23 mouse cellular contexts compared by ENCODE assay signal in the genomic region with DNA sequence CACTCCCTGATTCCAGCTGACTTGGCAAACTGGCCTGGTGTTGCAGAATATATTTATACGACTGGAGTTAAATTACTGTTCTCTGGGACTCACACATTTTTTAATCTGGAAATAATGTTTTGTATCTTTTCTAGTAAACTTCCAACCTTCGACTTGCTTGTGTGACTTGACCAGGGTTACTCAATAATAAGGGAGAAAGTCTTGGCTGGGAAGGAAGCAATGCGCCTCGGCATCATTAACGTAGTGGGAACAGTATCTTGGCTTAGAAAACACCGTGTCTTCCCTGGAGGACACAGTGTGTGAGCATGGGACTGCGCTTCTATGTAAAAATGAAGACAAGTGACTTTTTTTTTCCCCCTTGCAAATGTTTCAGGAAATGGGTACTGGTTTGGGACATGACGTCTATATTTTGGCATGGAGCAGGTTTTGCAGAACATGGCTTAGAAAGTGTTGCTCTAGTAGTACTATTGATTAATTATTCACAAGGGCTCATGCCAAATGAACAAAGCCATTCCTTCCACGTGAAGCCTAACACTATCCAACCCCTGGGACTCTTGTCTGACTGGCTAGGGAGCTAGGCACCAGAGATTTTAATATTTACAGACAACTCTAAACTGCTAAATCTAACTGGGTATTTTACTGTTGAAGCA. TPM values are rescaled to one million over a fixed set of nuclear protein-coding genes. Genes with fewer than 3 reads are reported as not detected.
A peak's percentile ranks its signal among the peaks of the same experiment; 100 is the strongest.
DNase-seq lines count a peak whose midpoint lies in the region; ATAC-seq lines count a peak whose summit lies in the region.
"Had no signal": no experiment of that assay in that cellular context is flagged by ENCODE, and none has a peak within 500 bp of the region (broad histone marks: within the 10 kb centered on the region; RNA-seq: fewer than 3 reads in every experiment).

No protein-coding gene starts in this region.

- H3K4me3 ChIP-seq in hindbrain, embryonic 16.5 days (ENCODE audit: low read length) = no peak overlapping the region
- H3K4me3 ChIP-seq: embryonic facial prominence, embryonic 10.5 days; forebrain, embryonic 13.5 days; heart, embryonic 13.5 days; hindbrain, embryonic 13.5 days; limb, embryonic 13.5 days; liver, embryonic 15.5 days; megakaryocyte, embryonic 14.5 days; neural tube, embryonic 13.5 days had no signal

- no peak overlapping the region for H3K27ac ChIP-seq in hindbrain, embryonic 16.5 days (ENCODE audit: low read depth, low read length)
- H3K27ac ChIP-seq: embryonic facial prominence, embryonic 10.5 days; forebrain, embryonic 13.5 days; heart, embryonic 13.5 days; hindbrain, embryonic 13.5 days; limb, embryonic 13.5 days; liver, embryonic 15.5 days; neural tube, embryonic 13.5 days had no signal

- H3K4me1 ChIP-seq in hindbrain, embryonic 16.5 days (ENCODE audit: control insufficient read depth, insufficient read depth, low read depth, low read length) = peaks cover 6% of the 10 kb centered on the region
- H3K4me1 ChIP-seq: heart, embryonic 13.5 days; liver, embryonic 15.5 days; megakaryocyte, embryonic 14.5 days had no signal

- no peaks in the 10 kb centered on the region for H3K27me3 ChIP-seq in hindbrain, embryonic 16.5 days (replicated peaks; ENCODE audit: control insufficient read depth, insufficient read depth, low read length)
- H3K27me3 ChIP-seq: forebrain, embryonic 13.5 days; heart, embryonic 13.5 days; limb, embryonic 13.5 days; liver, embryonic 15.5 days; neural tube, embryonic 13.5 days had no signal

- ATAC-seq in hindbrain, embryonic 16.5 days = no peak
- ATAC-seq: CD4-positive, CD25-positive, alpha-beta regulatory T cell, adult 4 months; forebrain, embryonic 13.5 days had no signal

- 68% methylated on average over 9 of the region's 9 CpGs for WGBS in hindbrain, embryonic 16.5 days

- no peaks in the 10 kb centered on the region for H3K9me3 ChIP-seq in hindbrain, embryonic 16.5 days (ENCODE audit: control insufficient read depth, low read length)
- H3K9me3 ChIP-seq: embryonic facial prominence, embryonic 10.5 days; forebrain, embryonic 13.5 days; heart, embryonic 13.5 days; hindbrain, embryonic 13.5 days; limb, embryonic 13.5 days; liver, embryonic 15.5 days; megakaryocyte, embryonic 14.5 days; neural tube, embryonic 13.5 days had no signal

- DNase-seq in adrenal gland, postnatal 14 days = peak; percentile 19
- DNase-seq in adrenal gland, adult 18-20 months (ENCODE audit: low spot score in 2 of 2) = no peak
- DNase-seq in kidney, adult 8-10 months = peak; percentile 19 to 50
- no peak for DNase-seq in kidney, postnatal 10 days
- DNase-seq in gonadal fat pad, adult 2 months (ENCODE audit: low read depth) = peak; percentile 16
- DNase-seq in lung, postnatal 25 days (ENCODE audit: low spot score) = peak; percentile 22
- DNase-seq in frontal cortex, postnatal 36 days (ENCODE audit: low spot score in 2 of 2) = no peak
- DNase-seq: cerebellum, adult 9-10 months; midbrain, embryonic 14.5 days; spleen, adult 18-20 months; thymus, postnatal 4 days had no signal

- H3K4me2 ChIP-seq in hindbrain, embryonic 16.5 days (ENCODE audit: low read length) = no peak overlapping the region
- H3K4me2 ChIP-seq: forebrain, embryonic 13.5 days; heart, embryonic 13.5 days; hindbrain, embryonic 13.5 days; limb, embryonic 13.5 days; liver, embryonic 15.5 days; neural tube, embryonic 13.5 days had no signal

- H3K36me3 ChIP-seq in hindbrain, embryonic 16.5 days (ENCODE audit: control insufficient read depth, insufficient read depth, low read length) = peaks cover under 1% of the 10 kb centered on the region
- H3K36me3 ChIP-seq: embryonic facial prominence, embryonic 10.5 days; liver, embryonic 15.5 days had no signal

- no peak overlapping the region for H3K9ac ChIP-seq in hindbrain, embryonic 16.5 days (ENCODE audit: low read depth, low read length)
- H3K9ac ChIP-seq: forebrain, embryonic 13.5 days; heart, embryonic 13.5 days; hindbrain, embryonic 13.5 days; limb, embryonic 13.5 days; liver, embryonic 15.5 days; neural tube, embryonic 13.5 days had no signal

RNA-seq across cellular contexts. Expression of gene Afap1l2, which starts 39.8 kb away (rescaled TPM):
- 15.2 and 17.3 TPM in 2 replicates for total RNA-seq in adrenal gland, postnatal 14 days (2021)
- total RNA-seq in adrenal gland, adult 18-20 months (2021) = 10 to 100 TPM; 36.0 to 43.6 TPM
- 8.9 and 11.7 TPM in 2 replicates for polyA plus RNA-seq in gonadal fat pad, adult 2 months (2012; rRNA removed)
- 13.9 and 16.4 TPM in 2 replicates for polyA plus RNA-seq in hindbrain, embryonic 16.5 days (2015; fragmentation: Nextera tagmentation; extraction: Ambion mirVana)
- total RNA-seq: common myeloid progenitor, adult 5-6 weeks; granulocyte monocyte progenitor cell, adult 5-6 weeks had no signal
- polyA plus RNA-seq: CD4-positive, CD25-positive, alpha-beta regulatory T cell, adult 4 months had no signal

Comparison
In these comparisons a context has a peak if more than half of its experiments do, and no peak if none do; other contexts are left out.
1. DNase-seq: peak in adrenal gland, postnatal 14 days (single experiment), kidney, adult 8-10 months (2 of 2), gonadal fat pad, adult 2 months (single experiment) and lung, postnatal 25 days (single experiment); none in adrenal gland, adult 18-20 months (0 of 2), kidney, postnatal 10 days (single experiment) and frontal cortex, postnatal 36 days (0 of 2).